Comparison of ENCODE assay signal across 9 mouse cellular contexts in genomic region chr11:31369648-31370286, GRCm38 (mm10). TPM values are rescaled to one million over a fixed set of nuclear protein-coding genes. Genes with fewer than 3 reads are reported as not detected.
DNase-seq lines count a peak whose midpoint lies in the region; ATAC-seq lines count a peak whose summit lies in the region.
"Had no signal": no experiment of that assay in that cellular context is flagged by ENCODE, and none has a peak within 500 bp of the region (broad histone marks: within the 10 kb centered on the region; RNA-seq: fewer than 3 reads in every experiment).

TSS of gene Stc2 (minus strand) at chr11:31370074.

- peak within 1 kb of the TSS; percentile 58 for H3K4me3 ChIP-seq in hindbrain, embryonic 13.5 days

- peaks cover 61% of the 10 kb centered on the region for H3K27me3 ChIP-seq in hindbrain, embryonic 13.5 days

- no peaks in the 10 kb centered on the region for H3K9me3 ChIP-seq in hindbrain, embryonic 13.5 days

- no peaks in the 10 kb centered on the region for H3K36me3 ChIP-seq in hindbrain, embryonic 13.5 days

- peak; percentile 87 for DNase-seq in Muller cell, postnatal 12 days (ENCODE audit: inconsistent ontology term)
- DNase-seq in brain, adult 2 months (ENCODE audit: low read depth, low spot score), result peak; percentile 58
- DNase-seq in frontal cortex, postnatal 36 days (ENCODE audit: low spot score in 2 of 2), result peak; percentile 28 to 32
- peak; percentile 54 to 63 for DNase-seq in layer of hippocampus, postnatal 36 days
- DNase-seq in lung, postnatal 36 days, result peak; percentile 55
- DNase-seq in right cerebral cortex, postnatal 25 days, result peak; percentile 38

- H3K9ac ChIP-seq in hindbrain, embryonic 13.5 days, result peak within 1 kb of the TSS; percentile 67

- WGBS in hindbrain, embryonic 13.5 days, result under 1% methylated on average over 51 of the region's 51 CpGs

- ATAC-seq in hindbrain, embryonic 13.5 days (ENCODE audit: low FRiP score), result peak; percentile 82
- ATAC-seq in megakaryocyte-erythroid progenitor cell, adult 5-6 weeks (replicated peaks; ENCODE audit: low FRiP score, low TSS enrichment, poor library complexity, severe bottlenecking), result no peak

- peak within 1 kb of the TSS; percentile 93 for H3K4me2 ChIP-seq in hindbrain, embryonic 13.5 days

- H3K4me1 ChIP-seq in hindbrain, embryonic 13.5 days (replicated peaks), result peaks cover 30% of the 10 kb centered on the region

- H3K27ac ChIP-seq in hindbrain, embryonic 13.5 days, result no peak within 1 kb of the TSS

RNA-seq across cellular contexts. Expression of gene Stc2, which starts in this region (rescaled TPM):
- polyA plus RNA-seq in hindbrain, embryonic 13.5 days (2015; fragmentation: Nextera tagmentation; extraction: Ambion mirVana), result 0.65 and 0.80 TPM in 2 replicates
- 1 to 10 TPM; 5.1 to 5.3 TPM for total RNA-seq in layer of hippocampus, postnatal 36 days (2021)
- total RNA-seq in megakaryocyte-erythroid progenitor cell, adult 5-6 weeks (2014; fragmentation: Nextera tagmentation), result not detected in 2 replicates
- 0.53 and 7.8 TPM in 2 replicates for total RNA-seq in megakaryocyte-erythroid progenitor cell, adult 5-6 weeks (2017)
- total RNA-seq: neutrophil, adult 5-6 weeks had no signal

Comparison
In these comparisons a context has a peak if more than half of its experiments do, and no peak if none do; other contexts are left out.
1. Peak in ATAC-seq, H3K4me3 ChIP-seq, H3K9ac ChIP-seq and H3K4me2 ChIP-seq in hindbrain, embryonic 13.5 days; RNA of the gene not detected or under 1 TPM.
2. DNase-seq: peak in every context shown above with its lines; median percentile 87 in Muller cell, postnatal 12 days; 58 in layer of hippocampus, postnatal 36 days; 58 in brain, adult 2 months; 55 in lung, postnatal 36 days; 38 in right cerebral cortex, postnatal 25 days; 30 in frontal cortex, postnatal 36 days.